Mouse (Mus musculus): ENCODE data around the gene Atpif1.

Gene Atpif1

DNA sequence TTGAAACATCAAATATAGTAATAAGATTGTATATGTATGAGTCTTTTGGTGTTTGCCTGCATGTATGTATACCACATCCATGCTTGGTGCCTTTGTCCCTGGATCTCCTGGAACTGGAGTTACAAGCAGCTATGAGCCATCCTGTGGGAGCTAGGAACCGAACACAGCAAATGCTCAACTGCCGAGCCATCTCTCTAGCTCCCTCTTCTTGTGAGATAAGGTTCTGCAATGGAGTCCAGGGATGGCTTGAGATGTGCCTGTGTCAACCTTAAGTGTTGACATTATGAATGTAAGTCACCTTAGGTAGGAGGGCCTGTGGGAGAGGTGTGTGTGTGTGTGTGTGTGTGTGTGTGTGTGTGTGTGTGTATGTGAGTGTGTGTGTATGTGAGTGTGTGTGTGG, 6.8 kb downstream of the Atpif1 start:
- no peak for DNase-seq (ENCODE audit: low spot score in 2 of 2)

DNA sequence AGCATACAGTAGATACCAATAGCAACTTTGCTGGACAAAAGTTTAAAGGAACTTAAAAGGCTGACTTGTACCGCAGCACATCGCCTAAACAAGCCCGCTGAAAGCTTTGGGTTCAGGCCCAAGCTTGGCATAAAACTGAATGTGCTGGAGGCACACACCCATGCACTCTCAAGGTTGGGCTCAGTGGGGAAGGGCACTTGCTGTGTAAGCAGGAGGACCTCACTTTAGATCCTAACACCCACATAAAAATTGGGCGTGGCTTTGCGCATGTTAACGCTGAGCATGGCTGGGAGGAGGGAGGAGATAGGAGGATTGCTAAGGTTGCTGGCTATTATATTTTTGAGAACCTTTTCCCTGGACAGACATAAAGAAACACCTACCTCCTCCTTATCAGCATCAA, 8.7 kb downstream of the Atpif1 start:
- DNase-seq (ENCODE audit: low spot score in 2 of 2) = no peak

DNA sequence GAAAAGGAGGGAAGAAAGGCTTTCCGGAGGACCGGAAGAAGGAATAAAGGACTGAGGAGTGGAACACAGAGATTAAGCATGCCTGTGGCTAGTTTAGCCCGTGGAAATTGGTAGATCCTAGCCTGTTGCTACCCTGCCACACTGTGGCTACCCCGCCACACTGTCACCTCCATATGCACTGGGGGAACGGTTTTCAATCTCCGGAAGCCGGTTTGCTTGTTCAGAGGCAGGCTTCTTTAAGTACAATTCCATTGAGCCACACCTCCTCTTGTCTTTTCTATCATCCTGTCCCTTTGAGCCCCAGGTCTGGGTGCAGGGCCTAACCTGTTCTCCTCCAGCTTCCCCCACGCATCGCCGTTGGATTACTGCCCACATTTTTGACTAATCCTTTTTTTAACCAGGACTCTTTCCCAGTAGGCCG, 9.1 kb downstream of the Atpif1 start:
- DNase-seq (ENCODE audit: low spot score in 2 of 2) = no peak

DNA sequence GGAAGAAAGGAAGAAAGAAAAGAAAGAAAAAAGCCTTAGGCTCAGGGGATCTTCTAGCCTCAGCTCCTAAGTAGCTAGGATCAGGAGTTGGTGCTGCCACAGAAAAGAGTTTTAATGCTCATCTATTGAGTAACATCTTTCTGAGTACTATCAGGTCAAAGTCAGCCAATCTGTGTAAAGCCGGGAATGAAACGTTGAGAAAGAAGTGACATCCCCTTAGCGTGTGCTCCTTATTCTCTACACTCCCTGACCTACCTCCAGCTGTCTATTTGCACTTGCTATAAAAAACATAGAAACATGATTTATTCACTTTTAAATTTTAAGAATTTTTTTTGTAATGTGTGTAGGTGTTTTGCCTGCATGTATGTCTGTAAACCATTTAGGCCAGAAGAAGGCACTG, 14.3 kb downstream of the Atpif1 start:
- no peak for DNase-seq (ENCODE audit: low spot score in 2 of 2)

DNA sequence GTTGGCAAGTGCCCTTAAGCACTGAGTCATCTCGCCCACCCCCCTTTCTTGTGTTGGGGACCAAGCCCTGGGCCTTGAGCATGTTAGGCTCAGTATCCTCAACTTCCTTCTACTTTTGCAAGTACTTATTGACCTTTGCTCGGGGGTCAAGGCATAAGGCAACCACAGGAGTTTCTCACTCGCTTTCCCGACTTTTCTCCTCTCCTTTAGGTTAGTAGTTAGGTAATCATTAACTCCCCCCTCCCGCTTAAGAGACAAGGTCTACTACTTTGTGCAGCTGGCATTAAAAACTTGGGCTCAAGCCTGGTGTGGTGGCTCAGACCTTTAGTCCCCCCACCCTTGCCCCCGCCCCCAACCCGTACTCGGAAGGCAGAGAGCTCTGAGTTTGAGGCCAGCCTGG, 15.4 kb downstream of the Atpif1 start:
- no peak for DNase-seq (ENCODE audit: low spot score in 2 of 2)

DNA sequence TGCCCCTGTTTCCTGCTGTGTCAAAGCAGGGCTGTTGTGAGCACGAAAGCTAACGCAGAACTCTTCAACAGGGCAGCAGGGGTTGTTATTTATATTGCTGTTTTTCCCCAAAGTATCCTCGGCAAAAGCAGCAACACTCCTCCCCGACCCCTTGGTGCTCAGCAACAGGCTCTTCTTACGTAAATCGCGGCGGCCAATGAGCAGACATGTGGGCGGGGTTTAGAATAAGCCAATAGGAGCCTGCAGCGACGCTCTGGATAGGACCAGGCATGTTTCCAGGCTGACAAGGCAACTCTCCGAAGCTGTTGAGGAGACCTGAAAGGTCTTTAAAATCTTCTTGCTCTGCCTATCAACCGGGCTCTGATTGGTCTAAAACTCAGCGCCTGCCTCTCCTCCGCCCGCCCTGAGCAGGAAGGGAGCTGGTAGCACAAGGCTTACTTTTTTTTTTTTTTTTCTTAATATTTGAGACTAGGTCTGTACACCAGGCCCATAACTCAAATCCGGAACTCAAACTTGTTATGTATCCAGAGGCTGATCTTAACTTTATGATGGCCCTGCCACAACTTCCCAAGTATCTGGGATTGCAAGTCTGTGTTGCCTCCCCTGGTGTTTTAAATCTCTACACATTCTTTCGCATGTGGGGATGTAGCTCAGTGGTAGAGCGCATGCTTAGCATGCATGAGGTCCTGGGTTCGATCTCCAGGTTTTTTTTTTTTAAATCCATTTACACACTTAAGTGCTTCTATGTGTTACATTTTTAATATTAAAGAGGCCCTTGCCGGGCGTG, 17.9 kb downstream of the Atpif1 start:
- DNase-seq (ENCODE audit: low spot score in 2 of 2) = peak; percentile 75 to 81

DNA sequence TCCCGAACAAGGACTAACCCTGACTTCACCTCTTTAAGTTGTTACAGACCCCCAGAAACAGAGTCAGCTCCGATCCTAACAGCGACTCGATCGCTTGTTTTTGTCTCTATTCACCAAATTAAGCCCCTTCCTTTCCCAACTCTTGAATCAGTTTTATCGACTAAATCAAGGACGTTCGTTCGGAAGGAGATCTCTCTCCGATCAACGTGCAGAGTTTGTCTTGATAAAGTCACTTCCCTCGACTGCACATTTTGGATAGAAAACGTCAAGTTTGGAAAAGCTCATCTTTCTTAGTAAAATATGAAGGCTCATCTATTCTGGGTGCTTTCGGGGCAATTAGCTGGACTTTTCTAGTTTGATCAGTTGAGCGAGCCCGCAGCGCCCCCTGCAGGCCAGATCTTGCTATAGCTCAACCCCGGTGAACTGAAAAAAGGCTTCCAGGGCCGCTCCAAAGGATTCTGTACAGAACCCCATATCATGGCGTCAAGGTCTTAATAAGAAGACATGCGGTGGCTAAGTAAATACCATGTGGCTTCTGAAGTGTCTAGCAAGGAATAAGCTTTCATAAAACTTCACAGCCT, 18.8 kb downstream of the Atpif1 start:
- DNase-seq (ENCODE audit: low spot score in 2 of 2) = peak; percentile 78 to 88

DNA sequence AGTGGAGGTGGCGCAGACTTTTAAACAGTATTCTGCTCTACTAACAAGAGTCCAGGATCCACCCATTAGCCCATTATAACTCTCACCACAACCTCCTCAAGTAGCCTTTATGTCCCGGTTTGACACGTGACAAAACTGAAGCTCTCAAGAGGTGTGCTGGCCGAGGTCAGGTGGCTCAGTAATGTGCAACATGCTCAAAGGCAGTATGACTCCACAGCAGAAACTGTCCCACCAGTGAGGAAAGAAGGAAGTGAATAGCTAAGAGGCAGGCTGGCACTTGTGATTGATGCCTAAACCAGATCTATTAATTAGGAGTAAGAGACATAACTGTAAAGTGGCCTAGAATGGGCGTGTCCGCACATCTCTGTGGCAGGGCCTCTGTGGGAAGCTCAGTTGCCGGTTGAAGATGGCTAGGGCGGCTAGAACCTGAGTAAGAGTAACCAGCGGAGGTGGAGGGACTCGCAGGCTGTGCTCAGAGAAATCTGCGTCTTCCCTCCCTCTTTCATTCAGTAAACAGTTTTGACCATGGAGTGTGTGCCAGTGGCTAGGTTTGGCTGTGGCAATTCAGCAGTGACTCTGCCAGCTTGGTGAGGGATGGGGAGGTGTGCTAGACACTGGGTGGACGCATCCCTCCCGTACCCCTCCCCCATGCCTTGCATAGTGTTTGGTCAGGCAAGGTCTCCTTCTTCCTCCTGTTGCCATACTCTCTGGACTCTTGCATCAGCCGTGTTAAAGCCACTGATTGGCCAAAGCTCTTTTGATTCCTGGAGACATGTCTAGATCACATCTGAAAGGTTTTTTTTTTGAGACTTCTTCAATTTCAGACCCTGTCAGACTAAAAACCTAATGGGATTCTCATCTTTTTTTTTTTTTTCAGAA, 19.8 kb downstream of the Atpif1 start:
- DNase-seq (ENCODE audit: low spot score in 2 of 2) = no peak

DNA sequence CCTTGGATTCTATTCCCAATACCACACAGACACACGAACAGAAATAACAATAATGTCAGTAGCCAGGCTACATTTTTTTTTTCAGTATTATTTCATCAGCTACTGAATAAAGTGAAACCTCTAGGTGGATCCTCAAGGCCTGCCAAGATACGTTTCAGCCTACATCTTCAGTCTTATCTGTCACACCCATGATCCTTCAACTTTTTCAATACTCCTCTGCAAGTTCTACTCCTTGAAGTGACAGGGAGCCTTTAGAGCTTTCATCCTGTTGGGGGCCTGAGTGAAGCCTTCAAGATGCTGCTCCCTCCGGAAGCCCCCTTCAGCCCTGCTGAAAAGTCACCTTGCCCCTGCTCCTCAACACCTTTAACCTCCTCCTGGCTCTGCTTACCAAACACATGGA, 21.4 kb downstream of the Atpif1 start:
- no peak for DNase-seq (ENCODE audit: low spot score in 2 of 2)

DNA sequence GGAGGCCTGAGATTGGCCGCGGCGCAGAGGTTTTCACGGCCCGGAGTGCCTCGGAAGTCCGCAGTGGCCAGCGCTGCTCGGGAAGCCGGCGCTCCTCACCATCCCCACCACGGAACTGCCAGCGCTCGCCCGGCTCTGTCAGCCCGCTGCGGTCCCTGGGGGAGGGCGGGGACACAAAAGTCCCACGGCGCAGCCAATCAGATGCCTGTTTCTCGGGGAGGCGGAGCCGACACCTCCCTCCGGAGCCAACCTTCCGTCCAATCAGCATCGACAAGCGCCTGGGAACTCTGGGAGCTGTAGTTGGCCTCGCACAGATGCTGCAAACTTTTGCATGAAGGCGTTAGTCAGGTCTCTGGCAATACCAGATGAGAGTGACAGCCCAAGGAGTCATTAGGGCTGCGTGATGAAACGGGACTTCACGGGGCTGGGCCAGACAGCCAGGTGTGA, 23.1 kb downstream of the Atpif1 start, which contains the start of gene Sesn2:
Sesn2 (minus strand) TSS at position 150 of the 447 bp plus-strand sequence.
- DNase-seq (ENCODE audit: low spot score in 2 of 2) = peak; percentile 96 to 97

DNA sequence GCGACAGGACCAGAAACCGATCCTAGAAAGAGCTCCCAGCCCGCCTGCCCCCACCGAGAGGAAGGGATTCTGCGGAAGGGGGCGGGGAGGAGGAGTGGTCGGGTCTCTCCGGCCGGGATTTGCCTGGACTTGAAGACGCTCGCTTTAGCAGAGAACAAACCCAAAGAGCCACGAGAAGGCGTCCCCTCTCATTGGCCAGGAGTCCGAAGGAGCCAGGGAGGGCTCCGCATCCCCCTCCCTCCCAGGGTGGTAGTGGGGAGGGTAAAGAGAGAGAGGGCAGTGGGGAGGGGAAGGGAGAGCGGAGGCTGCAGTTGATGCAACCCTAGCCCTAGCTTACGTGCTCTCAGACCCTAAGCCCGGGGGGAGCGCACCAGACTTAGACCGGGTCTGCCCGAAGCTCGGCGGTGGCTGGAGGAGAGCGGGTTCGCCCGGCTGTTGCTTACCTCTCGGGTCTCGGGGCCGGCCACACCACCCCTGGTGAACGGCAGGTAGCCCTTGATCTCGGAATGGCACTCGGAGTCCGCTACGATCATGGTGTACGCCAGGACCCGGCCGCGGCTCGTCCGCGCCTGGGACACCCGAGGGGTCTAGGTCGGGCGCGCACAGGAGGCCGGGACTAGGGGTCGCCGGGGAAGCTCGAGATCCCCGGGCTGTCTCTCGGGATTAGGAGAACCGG, 23.7 kb downstream of the Atpif1 start:
- DNase-seq (ENCODE audit: low spot score in 2 of 2) = no peak

DNA sequence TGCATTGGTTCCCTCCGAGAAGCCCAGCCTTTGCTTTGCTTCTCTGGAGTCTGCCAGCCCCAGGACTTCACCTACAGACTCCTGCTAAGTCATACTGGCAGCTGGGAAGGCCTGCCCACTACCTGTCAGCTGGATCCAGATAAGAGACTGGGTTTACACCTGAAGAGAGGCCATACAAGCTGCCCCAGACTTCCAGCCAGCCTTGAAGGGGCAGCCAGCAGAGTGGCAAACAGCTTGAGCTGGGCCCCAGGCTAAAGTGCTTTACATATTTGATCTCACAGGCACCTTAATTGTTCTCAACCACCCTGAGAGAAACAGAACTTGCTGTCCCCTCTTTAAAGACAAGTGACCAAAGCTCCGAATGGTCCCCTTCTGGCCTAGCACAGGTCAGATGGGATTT, 26.2 kb downstream of the Atpif1 start:
- no peak for DNase-seq (ENCODE audit: low spot score in 2 of 2)

DNA sequence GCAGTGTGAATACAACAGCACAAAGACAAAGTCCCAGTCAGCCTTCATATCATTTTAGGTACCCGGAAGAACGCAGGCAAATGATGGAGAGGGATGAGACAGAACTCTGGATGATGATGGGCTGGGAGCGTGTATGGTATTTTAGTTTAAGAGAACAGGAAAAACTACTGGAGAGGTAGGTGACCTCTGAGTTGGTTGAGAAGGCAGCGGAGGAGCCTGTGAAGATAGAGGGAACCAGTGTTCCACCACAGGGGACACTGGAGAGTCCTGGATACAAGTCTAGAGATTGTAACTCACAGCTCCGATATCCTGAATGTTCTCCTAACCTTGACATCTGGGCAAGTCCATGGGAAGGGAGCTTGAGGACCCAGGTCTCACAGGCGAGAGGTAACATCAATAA, 27.2 kb downstream of the Atpif1 start:
- DNase-seq (ENCODE audit: low spot score in 2 of 2) = no peak

DNA sequence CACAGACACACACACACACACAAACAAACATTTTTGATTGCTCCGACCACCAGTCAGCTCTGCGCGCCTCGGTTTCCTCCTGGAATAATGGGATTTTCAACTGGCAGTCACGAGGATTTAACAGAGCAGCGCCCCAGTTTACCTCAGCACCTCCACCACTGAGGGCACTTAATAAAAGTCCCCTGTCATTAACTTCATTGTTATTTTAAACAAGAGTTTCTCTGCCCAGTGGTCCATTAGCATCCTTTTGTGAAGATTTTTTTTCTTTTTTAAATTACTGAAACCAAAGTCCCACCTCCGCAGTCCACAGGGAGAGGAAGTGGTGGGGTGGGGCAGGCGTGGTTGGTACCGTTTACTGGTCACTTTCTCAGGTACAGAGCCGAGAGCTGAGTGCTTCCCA, 27.7 kb downstream of the Atpif1 start:
- no peak for DNase-seq (ENCODE audit: low spot score in 2 of 2)

DNA sequence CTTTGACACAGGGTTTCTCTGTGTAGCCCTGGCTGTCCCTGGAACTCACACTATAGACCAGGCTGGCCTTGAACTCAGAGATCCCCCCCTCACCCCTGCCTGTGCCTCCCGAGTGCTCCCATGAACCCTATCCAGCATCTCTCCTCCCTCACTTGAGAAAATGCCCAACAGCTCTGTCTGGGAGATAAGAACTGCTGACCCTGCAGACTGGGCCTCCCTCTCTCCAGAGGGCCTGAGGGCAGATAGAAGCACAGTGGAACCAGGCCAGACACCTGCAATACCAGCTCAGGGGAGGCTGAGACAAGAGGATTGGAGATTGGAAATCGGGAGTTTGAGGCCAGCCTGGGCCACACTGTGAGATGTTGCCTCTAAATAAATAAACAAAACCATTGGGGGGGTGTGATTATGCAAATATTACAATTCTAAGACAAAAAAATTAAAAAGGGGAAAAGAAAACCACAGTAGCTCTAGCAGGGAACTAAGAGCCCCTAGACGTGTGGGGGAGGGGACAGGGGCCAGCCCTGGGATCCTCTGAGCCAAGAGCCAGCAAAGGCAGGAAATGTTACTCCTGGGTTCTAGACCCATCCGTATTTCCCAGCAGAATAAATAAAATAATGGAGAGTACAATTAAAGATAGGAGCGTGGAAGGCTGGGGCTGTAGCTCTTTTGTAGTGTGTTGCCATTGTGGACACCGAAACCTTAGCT, 28.3 kb downstream of the Atpif1 start:
- no peak for DNase-seq (ENCODE audit: low spot score in 2 of 2)

DNA sequence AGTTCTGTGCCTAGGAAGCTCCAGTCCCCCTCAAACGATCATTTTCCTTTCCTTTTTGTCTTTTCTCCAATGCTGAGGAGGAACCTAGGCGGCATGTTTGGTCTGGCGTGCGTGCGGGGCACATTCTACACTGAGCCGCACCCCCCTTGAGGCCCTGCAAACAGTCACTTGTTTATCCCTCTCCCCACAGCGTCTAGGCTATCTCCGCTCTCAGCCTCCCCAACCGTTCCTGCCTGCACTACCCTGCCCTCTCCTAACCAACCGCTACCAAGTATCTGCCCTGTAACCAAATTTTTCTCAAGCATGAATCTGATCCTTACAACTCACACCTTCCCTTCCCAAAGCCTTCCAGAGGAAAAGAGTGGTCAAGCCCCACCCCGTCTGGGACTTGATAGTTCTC, 30.1 kb downstream of the Atpif1 start:
- no peak for DNase-seq (ENCODE audit: low spot score in 2 of 2)

DNA sequence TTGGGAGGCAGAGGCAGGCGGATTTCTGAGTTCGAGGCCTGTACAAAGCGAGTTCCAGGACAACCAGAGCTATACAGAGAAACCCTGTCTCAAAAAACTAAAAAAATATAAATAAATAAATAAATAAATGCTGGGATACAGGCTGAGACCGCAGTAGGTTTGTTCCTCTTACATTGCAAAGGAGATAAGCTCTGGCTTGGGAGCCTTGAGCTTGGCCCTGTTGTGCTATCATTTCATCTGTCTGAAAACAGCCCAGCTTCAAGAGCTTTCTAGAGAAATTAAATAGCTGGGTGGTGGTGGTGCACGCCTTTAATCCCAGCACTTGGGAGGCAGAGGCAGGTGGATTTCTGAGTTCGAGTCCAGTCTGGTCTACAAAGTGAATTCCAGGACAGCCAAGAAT, 31.8 kb downstream of the Atpif1 start:
- DNase-seq (ENCODE audit: low spot score in 2 of 2) = no peak

DNA sequence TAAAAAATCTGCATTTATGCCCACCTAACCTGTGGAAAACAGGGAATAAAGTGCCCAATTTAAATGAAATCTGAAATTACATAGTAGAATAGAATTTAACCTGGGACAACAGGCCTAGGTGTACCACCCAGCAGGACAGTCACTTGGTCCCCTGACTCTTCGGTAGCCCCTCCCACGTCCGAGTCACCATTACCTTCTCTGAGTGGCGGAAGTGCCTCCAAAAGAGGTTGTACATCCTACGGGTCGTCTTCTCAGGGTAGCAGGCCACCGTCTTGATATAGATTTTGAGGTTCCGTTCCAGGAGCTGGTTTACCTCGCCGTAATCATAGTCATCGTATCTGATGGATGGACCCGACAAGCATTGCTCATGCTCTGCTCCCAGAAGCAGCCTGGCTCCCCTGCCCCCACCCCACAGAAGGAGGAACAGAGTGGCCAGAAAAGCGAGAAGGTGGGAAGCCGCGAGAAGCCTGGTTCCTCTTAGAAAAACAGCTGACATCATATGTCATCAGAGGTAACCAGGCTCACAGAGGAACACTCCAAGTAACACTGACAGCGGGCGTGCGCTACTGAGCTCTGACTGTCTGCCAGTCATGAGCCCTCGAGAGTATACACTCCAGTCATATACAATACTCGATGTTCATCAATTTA, 39.1 kb downstream of the Atpif1 start:
- DNase-seq (ENCODE audit: low spot score in 2 of 2) = no peak

DNA sequence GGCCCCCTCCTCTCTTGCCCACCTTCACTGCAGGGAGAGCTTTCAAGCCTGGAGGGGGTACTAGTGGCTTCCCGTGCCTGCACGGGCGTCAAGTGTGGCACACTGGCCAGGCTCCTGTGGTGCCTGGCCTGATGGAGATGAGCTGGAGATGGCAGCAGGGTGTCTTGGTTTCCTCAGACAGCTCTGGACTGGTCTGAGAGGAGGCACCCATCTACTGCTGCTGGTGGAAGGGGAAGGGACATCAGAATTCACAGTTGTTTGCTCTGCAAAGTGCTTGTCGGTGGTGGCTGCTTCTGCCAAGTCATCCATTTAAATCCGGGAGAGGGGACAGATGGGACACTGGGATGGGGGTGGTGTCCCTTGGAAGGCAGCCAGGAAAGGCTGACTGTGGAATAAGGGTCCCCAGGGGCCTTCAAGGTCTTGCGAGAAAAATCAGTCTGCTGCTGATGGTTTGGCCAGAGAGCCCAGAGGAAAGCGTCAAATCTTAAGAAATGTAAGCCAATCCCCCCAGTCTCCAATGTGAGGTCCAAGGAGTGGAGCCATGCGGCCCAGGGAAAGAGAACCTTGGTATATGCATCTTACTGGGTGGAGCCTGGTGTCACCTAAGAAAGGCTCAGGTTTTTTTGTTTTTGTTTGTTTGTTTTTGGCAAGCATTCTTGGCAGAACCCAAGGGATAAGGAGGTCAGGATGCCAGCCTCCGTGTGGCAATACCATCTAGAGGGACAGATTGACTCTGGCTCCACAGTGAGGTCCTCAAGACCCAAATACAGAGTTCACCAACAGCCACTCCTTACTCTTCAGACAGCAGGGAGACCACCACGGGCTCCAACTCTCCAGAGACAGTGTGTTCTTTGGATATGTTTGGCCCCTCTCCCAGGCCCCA, 41.0 kb downstream of the Atpif1 start:
- no peak for DNase-seq (ENCODE audit: low spot score in 2 of 2)

DNA sequence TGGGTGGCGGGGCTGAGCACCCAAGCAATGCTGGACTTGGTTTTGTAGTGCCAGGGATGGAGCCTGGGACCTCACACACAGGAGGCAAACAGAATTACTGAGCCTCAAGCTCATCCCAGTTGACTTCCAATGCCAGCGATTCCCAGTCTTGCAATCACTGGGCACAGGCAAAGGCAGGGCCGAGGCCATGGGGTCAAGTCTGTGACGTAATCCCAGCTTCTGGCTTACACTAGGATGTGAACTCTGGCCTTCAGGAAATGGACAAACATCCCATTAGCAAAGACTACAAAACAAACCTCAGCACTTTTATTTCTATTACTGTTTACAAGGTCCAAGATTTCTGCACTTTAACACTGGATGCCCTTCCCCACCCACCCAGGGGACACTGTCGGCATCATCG, 41.7 kb downstream of the Atpif1 start:
- no peak for DNase-seq (ENCODE audit: low spot score in 2 of 2)
